Mouse (Mus musculus): ENCODE measurements at regions not wholly inside any gene's neighbourhood (a gene's known extent, or its start where the extent isn't known, plus 50 kb on each side); places are given as distances from the start of the nearest gene placed in this dataset.

DNA sequence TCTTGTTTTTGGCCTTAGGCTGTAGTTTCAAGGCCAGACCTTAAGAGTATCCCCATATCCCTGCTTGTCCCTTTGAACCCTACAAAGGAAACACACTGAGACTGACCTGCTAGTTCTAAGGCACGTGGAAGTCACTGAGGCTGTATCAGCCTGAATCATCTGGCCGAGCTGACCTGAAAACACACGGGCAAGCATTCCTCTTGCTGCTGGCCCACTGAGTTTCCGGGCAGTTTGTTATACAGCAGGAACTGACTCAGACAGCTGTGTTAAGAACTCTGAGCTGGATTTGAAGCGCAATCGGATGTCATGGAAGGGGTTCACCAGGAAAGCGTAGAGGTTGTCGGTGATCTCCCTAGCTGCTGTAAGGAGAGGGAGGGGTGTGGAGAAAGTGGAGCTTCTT lies 75.9 kb upstream of the Zc3h12a start:
- no peak for TF ChIP-seq CTCF (IDR thresholded peaks at IDR 0.05; ENCODE audit: extremely low read depth, insufficient read depth, insufficient read length, insufficient replicate concordance)
- no peak for TF ChIP-seq POLR2A (IDR thresholded peaks at IDR 0.05; ENCODE audit: low read depth, low read length)

All from spleen, adult 2 months (tissue).